Mouse (Mus musculus) lung, adult 2 months (tissue): ENCODE data around the gene Hspa12a. TPM values are rescaled to one million over a fixed set of nuclear protein-coding genes. Genes with fewer than 3 reads are reported as not detected.

Source experiments
- DNase-seq: peaks from one replicate; pipeline ENCODE4 v3.0.0; 2022
- H3K4me1 ChIP-seq: fragments of 200-500 bp; 2 replicates; pipeline ENCODE4 v1.6.1; 2011; ENCODE audit warnings: low read length; ENCODE audit not compliant: control insufficient read depth, insufficient read depth
- H3K4me3 ChIP-seq: fragments of 200-500 bp; replicated peaks from 2 replicates; pipeline ENCODE3; 2011; ENCODE audit warnings: low read depth, mild to moderate bottlenecking, control low read depth, low read length; ENCODE audit errors: extremely low read depth
- CTCF ChIP-seq: fragments of 200-500 bp; IDR thresholded peaks from 2 replicates; pipeline ENCODE4 v1.5.1; 2011; ENCODE audit warnings: mild to moderate bottlenecking, low read length, control low read depth; ENCODE audit not compliant: insufficient read depth
- POLR2A ChIP-seq: fragments of 200-500 bp; IDR thresholded peaks from 2 replicates; pipeline ENCODE4 v1.6.1; 2011; ENCODE audit warnings: low read depth, mild to moderate bottlenecking, control low read depth, low read length, borderline replicate concordance; ENCODE audit errors: extremely low read depth
- WGBS: fragments of 180-500 bp; shearing (Covaris S2); methylation state at CpG from one replicate; pipeline ENCODE4 v1.1.7; 2018; 5-methylcytosine and 5-hydroxymethylcytosine counted together
- polyA plus RNA-seq: library from polyadenylated mRNA; depleted of rRNA; stranded (reverse); fragments of >200 nt; gene quantifications from 2 replicates; pipeline ENCODE4 v1.2.3, GENCODE M21; 2012

The Hspa12a gene
- polyA plus RNA-seq, 1 experiment = 12.5 TPM

GRCm38 (mm10) chr19:58882336-58882735 lies 61.1 kb downstream of the Hspa12a start:
- DNase-seq = no peak
- Histone ChIP-seq H3K4me1 (0 out of 2 replicates have a peak, but pooled peaks cover 2% of the 10 kb centered on the region), H3K4me3 (no peak overlapping the region)
- TF ChIP-seq POLR2A (no peak), CTCF (no peak)
- WGBS = 68% methylated on average over 4 of the region's 4 CpGs

- no peak for DNase-seq
- WGBS = 72% methylated on average over 7 of the region's 7 CpGs
These were observed 64.0 kb downstream of the Hspa12a start for GRCm38 (mm10) chr19:58879330-58879957.

GRCm38 (mm10) chr19:58878560-58878959 lies 64.9 kb downstream of the Hspa12a start:
- Histone ChIP-seq H3K4me3 (no peak overlapping the region), H3K4me1 (0 out of 2 replicates have a peak, but pooled peaks cover 2% of the 10 kb centered on the region)
- DNase-seq = no peak
- TF ChIP-seq CTCF = no peak
- TF ChIP-seq POLR2A = no peak
- 69% methylated on average over 2 of the region's 2 CpGs for WGBS

More at GRCm38 (mm10) chr19:58879330-58879957, 64.0 kb downstream of the Hspa12a start:
- no peak overlapping the region for H3K4me3 ChIP-seq
- H3K4me1 ChIP-seq = 0 out of 2 replicates have a peak, but pooled peaks cover 2% of the 10 kb centered on the region
- TF ChIP-seq CTCF (no peak), POLR2A (no peak)

GRCm38 (mm10) chr19:58873536-58873935 lies 69.9 kb downstream of the Hspa12a start:
- 58% methylated on average over 3 of the region's 3 CpGs for WGBS
- Histone ChIP-seq H3K4me3 (no peak overlapping the region), H3K4me1 (no peaks in the 10 kb centered on the region)
- no peak for DNase-seq
- TF ChIP-seq POLR2A = no peak
- no peak for TF ChIP-seq CTCF

- Histone ChIP-seq H3K4me1 (no peaks in the 10 kb centered on the region), H3K4me3 (no peak overlapping the region)
- 65% methylated on average over 11 of the region's 11 CpGs for WGBS
- TF ChIP-seq POLR2A = no peak
- no peak for DNase-seq
These were observed 70.8 kb downstream of the Hspa12a start for GRCm38 (mm10) chr19:58872381-58873259.

GRCm38 (mm10) chr19:58871878-58872277 lies 71.6 kb downstream of the Hspa12a start:
- H3K4me3 ChIP-seq = no peak overlapping the region
- 66% methylated on average over 6 of the region's 6 CpGs for WGBS
- no peak for DNase-seq
- no peak for TF ChIP-seq POLR2A
- no peak for TF ChIP-seq CTCF
- H3K4me1 ChIP-seq = no peaks in the 10 kb centered on the region

GRCm38 (mm10) chr19:58866651-58867050 lies 76.8 kb downstream of the Hspa12a start:
- TF ChIP-seq POLR2A (no peak), CTCF (no peak)
- no peak for DNase-seq
- Histone ChIP-seq H3K4me1 (no peaks in the 10 kb centered on the region), H3K4me3 (no peak overlapping the region)
- WGBS = 33% methylated on average over 4 of the region's 4 CpGs

- Histone ChIP-seq H3K4me3 (no peak overlapping the region), H3K4me1 (no peaks in the 10 kb centered on the region)
- no peak for TF ChIP-seq POLR2A
- no peak for TF ChIP-seq CTCF
- no peak for DNase-seq
- 53% methylated on average over 5 of the region's 5 CpGs for WGBS
These were observed 78.2 kb downstream of the Hspa12a start for GRCm38 (mm10) chr19:58865224-58865623.

GRCm38 (mm10) chr19:58864006-58864573 lies 79.4 kb downstream of the Hspa12a start:
- TF ChIP-seq CTCF = no peak
- no peak for TF ChIP-seq POLR2A
- DNase-seq = no peak
- H3K4me1 ChIP-seq = peaks cover 6% of the 10 kb centered on the region
- 90% methylated on average over 1 of the region's 1 CpGs for WGBS
- no peak overlapping the region for H3K4me3 ChIP-seq

- peak overlapping the region; percentile 15 for H3K4me3 ChIP-seq
- no peak for TF ChIP-seq CTCF
- 29% methylated on average over 12 of the region's 12 CpGs for WGBS
These were observed 82.2 kb downstream of the Hspa12a start for GRCm38 (mm10) chr19:58861174-58861760.

More at GRCm38 (mm10) chr19:58861174-58861760, 82.2 kb downstream of the Hspa12a start:
- peaks cover 6% of the 10 kb centered on the region for H3K4me1 ChIP-seq
- no peak for DNase-seq
